Mouse (Mus musculus): ENCODE measurements around the gene Gpr3. TPM values are rescaled to one million over a fixed set of nuclear protein-coding genes. Genes with fewer than 3 reads are reported as not detected.
A peak's percentile ranks its signal among the peaks of the same experiment; 100 is the strongest.

Gene Gpr3
- total RNA-seq, 2 experiments from 2014 or later: 0.08 TPM; not detected in 1

GRCm38 (mm10) chr4:133174361-133174760 is 38.0 kb downstream of the Gpr3 start:
- ATAC-seq (replicated peaks; ENCODE audit: poor library complexity): peak; percentile 18; the same call in 1 of the 2 replicates

- ATAC-seq (replicated peaks; ENCODE audit: poor library complexity): no peak
These were observed 39.9 kb downstream of the Gpr3 start for GRCm38 (mm10) chr4:133172451-133172850.

GRCm38 (mm10) chr4:133170616-133171015 is 41.7 kb downstream of the Gpr3 start:
- no peak for ATAC-seq (replicated peaks; ENCODE audit: poor library complexity)

- ATAC-seq (replicated peaks; ENCODE audit: poor library complexity): peak; percentile 83
These were observed 42.2 kb downstream of the Gpr3 start for GRCm38 (mm10) chr4:133170056-133170524.

GRCm38 (mm10) chr4:133169237-133170055 is 42.9 kb downstream of the Gpr3 start:
- peak; percentile 84 for ATAC-seq (replicated peaks; ENCODE audit: poor library complexity)

GRCm38 (mm10) chr4:133166773-133167172 is 45.6 kb downstream of the Gpr3 start:
- no peak for ATAC-seq (replicated peaks; ENCODE audit: poor library complexity)

- ATAC-seq (replicated peaks; ENCODE audit: poor library complexity): no peak
These were observed 50.1 kb downstream of the Gpr3 start for GRCm38 (mm10) chr4:133162196-133162595.

GRCm38 (mm10) chr4:133160821-133161220 is 51.5 kb downstream of the Gpr3 start:
- no peak for ATAC-seq (replicated peaks; ENCODE audit: poor library complexity)

GRCm38 (mm10) chr4:133160211-133160610 is 52.1 kb downstream of the Gpr3 start:
- no peak for ATAC-seq (replicated peaks; ENCODE audit: poor library complexity)

- ATAC-seq (replicated peaks; ENCODE audit: poor library complexity): peak; percentile 76
These were observed 52.7 kb downstream of the Gpr3 start for GRCm38 (mm10) chr4:133159646-133160045.

Other genes starting within 250 kb of the Gpr3 start
- gene Fgr, start 238.4 kb downstream of the Gpr3 start, total RNA-seq (2015): 3.2 and 3.4 TPM in 2 replicates
- 2.5 and 3.0 TPM in 2 replicates for gene Fgr, start 238.4 kb downstream of the Gpr3 start, total RNA-seq (2017)
- gene Ahdc1, start 201.3 kb downstream of the Gpr3 start, total RNA-seq (2015): 4.1 and 5.3 TPM in 2 replicates
- 0.81 and 3.8 TPM in 2 replicates for gene Ahdc1, start 201.3 kb downstream of the Gpr3 start, total RNA-seq (2017)
- gene Wasf2, start 82.0 kb downstream of the Gpr3 start, total RNA-seq (2015): 124 and 135 TPM in 2 replicates
- gene Wasf2, start 82.0 kb downstream of the Gpr3 start, total RNA-seq (2017): 24.7 and 35.1 TPM in 2 replicates
- gene Cd164l2, start 405 bp downstream of the Gpr3 start, total RNA-seq (2015): not detected in 2 replicates
- not detected in 2 replicates for gene Cd164l2, start 405 bp downstream of the Gpr3 start, total RNA-seq (2017)
- 3.6 and 4.6 TPM in 2 replicates for gene Map3k6, start 28.3 kb upstream of the Gpr3 start, total RNA-seq (2015)
- gene Map3k6, start 28.3 kb upstream of the Gpr3 start, total RNA-seq (2017): 0.87 and 6.1 TPM in 2 replicates
- gene Sytl1, start 50.6 kb upstream of the Gpr3 start, total RNA-seq (2015): 1.9 and 2.0 TPM in 2 replicates
- gene Sytl1, start 50.6 kb upstream of the Gpr3 start, total RNA-seq (2017): 3.9 and 5.2 TPM in 2 replicates
- gene Tmem222, start 65.3 kb upstream of the Gpr3 start, total RNA-seq (2015): 43.2 and 50.8 TPM in 2 replicates
- gene Tmem222, start 65.3 kb upstream of the Gpr3 start, total RNA-seq (2017): 17.4 TPM in 2 replicates
- 10.3 and 10.6 TPM in 2 replicates for gene Wdtc1, start 140.9 kb upstream of the Gpr3 start, total RNA-seq (2015)
- 7.6 and 8.7 TPM in 2 replicates for gene Wdtc1, start 140.9 kb upstream of the Gpr3 start, total RNA-seq (2017)
- gene Slc9a1, start 157.2 kb upstream of the Gpr3 start, total RNA-seq (2015): 15.1 and 16.1 TPM in 2 replicates
- 6.3 and 7.3 TPM in 2 replicates for gene Slc9a1, start 157.2 kb upstream of the Gpr3 start, total RNA-seq (2017)